Mouse (Mus musculus) E14TG2a.4 (cell line): Measurements from ENCODE around the gene Ttll13.
A peak's percentile ranks its signal among the peaks of the same experiment; 100 is the strongest.

ENCODE experiments used
- H3K27me3 ChIP-seq: 2 replicates; pipeline ENCODE4 v1.6.1; 2014; ENCODE audit warnings: low read length, control low read depth; ENCODE audit not compliant: insufficient read depth
- H3K36me3 ChIP-seq: 2 replicates; pipeline ENCODE4 v1.6.1; 2014; ENCODE audit warnings: low read length, control low read depth; ENCODE audit not compliant: insufficient read depth
- H3K4me1 ChIP-seq: replicated peaks from 2 replicates; pipeline ENCODE4 v1.6.1; 2014; ENCODE audit warnings: low read depth, low read length, control low read depth
- H3K4me3 ChIP-seq: replicated peaks from 2 replicates; pipeline ENCODE4 v1.5.1; 2014; ENCODE audit warnings: mild to moderate bottlenecking, low read length
- H3K9me3 ChIP-seq: 2 replicates; pipeline ENCODE4 v1.6.1; 2014; ENCODE audit warnings: low read length, control low read depth
- CTCF ChIP-seq: conservative IDR thresholded peaks from 2 replicates; pipeline ENCODE4 v1.5.1; 2014; ENCODE audit warnings: low read length
- NANOG ChIP-seq: IDR thresholded peaks from 2 replicates; pipeline ENCODE4 v1.6.1; 2014; ENCODE audit warnings: borderline replicate concordance, low read length, mixed read lengths
- POU5F1 ChIP-seq: IDR thresholded peaks from 2 replicates; pipeline ENCODE4 v1.6.1; 2014; ENCODE audit warnings: low read length, borderline replicate concordance

Gene Ttll13

DNA sequence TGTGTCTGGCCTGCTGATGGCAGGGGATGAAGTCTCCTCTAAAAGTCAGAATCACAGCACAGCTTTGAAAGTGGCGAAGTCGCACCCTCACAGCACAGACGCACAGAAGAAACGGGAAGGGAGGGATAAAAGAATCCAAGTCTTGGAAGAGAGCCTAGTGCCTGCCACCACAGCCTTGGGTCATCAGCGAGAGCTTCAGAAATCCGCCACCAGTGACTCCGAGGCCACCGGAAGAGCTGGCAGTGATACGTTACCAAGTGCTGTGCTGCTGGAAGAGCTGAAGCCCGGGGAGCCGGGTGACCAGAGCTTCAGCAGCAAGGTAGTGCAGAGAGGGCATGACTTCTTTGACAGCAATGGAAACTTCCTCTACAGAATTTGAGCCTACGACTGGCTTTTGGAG is 18.4 kb downstream of the Ttll13 start:
- Histone ChIP-seq H3K36me3 (peaks cover 50% of the 10 kb centered on the region), H3K4me1 (peaks cover 52% of the 10 kb centered on the region), H3K27me3 (no peaks in the 10 kb centered on the region), H3K4me3 (no peak overlapping the region), H3K9me3 (no peaks in the 10 kb centered on the region)
- TF ChIP-seq POU5F1, result no peak

DNA sequence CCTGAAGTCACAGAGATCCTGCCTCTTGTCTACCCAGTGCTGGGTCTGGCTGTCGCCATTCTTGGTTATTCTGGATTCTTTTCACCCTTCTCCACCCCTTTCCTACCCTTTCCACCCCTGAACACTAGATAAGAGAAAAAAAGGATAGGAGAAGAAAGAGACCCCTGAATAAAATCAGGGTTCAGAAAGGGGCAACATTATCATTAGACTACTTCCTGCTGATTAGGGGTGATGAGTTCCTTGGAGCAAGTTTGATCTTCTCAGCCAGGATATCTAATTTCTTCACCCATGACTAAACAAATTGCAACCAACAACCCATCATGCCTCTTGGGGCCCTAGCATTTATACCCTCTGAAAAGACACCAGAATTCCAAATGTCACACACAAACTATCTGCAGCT is 21.6 kb downstream of the Ttll13 start:
- peaks cover 43% of the 10 kb centered on the region for H3K4me1 ChIP-seq
- H3K27me3 ChIP-seq, result no peaks in the 10 kb centered on the region
- no peaks in the 10 kb centered on the region for H3K9me3 ChIP-seq
- TF ChIP-seq CTCF, result no peak
- no peak for TF ChIP-seq NANOG
- no peak for TF ChIP-seq POU5F1
- no peak overlapping the region for H3K4me3 ChIP-seq
- H3K36me3 ChIP-seq, result peaks cover 67% of the 10 kb centered on the region

DNA sequence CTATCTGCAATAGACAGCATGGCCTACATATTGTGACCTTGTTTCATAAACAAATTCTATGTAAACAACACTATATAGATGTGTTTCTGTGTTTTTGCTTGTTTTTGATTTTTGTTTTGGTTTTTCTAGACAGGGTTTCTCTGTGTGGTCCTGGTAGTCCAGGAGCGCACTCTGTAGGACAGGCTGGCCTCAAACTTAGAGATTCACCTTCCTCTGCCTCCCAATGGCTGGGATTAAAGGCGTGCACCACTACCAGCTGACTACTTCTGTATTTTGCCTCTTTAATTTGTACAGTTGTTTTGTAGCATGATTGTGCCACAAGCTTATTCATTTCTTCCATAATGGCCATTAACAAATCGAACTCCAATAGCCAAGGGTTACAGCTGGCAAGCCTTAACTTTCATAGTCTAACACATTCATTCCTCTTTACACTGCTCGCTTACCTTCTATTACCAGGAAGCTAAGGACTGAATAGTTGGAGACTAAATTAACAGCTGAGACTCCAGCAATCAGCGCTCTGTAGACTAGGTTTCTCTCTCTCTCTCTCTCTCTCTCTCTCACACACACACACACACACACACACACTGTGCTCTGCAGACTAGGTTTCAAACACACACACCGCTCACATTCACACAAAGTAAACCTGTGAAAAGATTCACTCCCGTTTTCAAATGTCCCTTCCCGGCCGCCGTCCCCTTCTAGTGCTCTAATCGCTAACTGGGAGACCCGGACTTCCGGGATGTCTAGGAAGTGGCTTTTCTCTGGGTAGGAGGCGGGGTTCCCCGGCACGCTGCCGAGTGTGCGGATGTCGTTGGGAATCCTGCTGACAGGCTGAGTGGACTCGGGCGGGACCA is 22.9 kb downstream of the Ttll13 start, which contains the start of gene Vps33b:
Gene Vps33b (plus strand): TSS at position 753 of the 854 bp plus-strand sequence.
- TF ChIP-seq NANOG, result no peak
- no peak for TF ChIP-seq POU5F1
- no peak for TF ChIP-seq CTCF
- peak within 1 kb of the TSS; percentile 97 for H3K4me3 ChIP-seq
- H3K27me3 ChIP-seq, result no peaks in the 10 kb centered on the region
- peaks cover 68% of the 10 kb centered on the region for H3K36me3 ChIP-seq
- no peaks in the 10 kb centered on the region for H3K9me3 ChIP-seq
- H3K4me1 ChIP-seq, result peaks cover 32% of the 10 kb centered on the region

DNA sequence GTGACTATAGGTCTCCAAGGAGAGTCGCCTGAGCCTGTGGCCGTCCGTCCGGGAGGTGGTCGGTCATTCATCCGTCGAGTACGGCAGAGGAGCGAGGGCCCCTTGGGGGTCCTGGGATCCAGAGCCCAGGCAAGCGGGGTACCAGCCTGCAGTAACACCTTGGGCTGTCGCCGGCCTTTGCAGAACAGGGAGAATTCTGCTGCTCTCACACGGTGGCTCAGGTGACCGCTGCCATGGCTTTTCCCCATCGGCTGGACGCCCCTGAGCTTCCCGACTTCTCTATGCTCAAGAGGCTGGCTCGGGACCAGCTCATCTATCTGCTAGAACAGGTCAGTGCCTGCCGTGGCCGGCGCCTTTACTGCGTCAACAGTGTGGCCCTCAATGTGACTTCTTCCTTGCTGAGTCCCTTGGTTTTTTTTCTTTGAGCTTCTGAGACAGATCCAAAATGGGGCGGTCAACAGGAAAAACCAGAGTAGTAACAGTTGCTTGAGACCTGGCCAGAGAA is 23.6 kb downstream of the Ttll13 start:
- TF ChIP-seq POU5F1 (no peak), CTCF (no peak), NANOG (no peak)
- peak overlapping the region; percentile 97 for H3K4me3 ChIP-seq
- H3K27me3 ChIP-seq, result no peaks in the 10 kb centered on the region

DNA sequence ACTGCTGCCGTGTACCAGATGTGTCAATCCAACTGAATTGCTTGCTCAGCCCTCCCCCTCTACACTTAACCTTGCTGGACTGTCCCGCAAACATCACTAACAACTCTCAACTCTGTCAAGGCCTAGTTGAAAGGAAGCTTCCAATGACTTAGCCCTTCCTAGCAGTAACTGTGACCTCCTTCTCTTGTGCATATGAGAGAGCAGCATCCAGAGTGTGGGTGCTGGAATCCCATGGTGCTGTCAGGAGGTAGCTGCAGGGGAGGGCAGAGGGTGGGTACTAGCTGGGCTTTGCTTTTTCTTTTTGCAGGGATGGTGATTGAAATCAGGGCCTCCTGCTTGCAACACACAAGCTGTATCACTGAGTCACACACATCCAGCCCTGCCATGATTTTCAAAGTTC is 27.3 kb downstream of the Ttll13 start:
- Histone ChIP-seq H3K4me1 (peaks cover 20% of the 10 kb centered on the region), H3K36me3 (peaks cover 71% of the 10 kb centered on the region), H3K4me3 (no peak overlapping the region), H3K27me3 (no peaks in the 10 kb centered on the region), H3K9me3 (no peaks in the 10 kb centered on the region)
- TF ChIP-seq NANOG, result no peak
- no peak for TF ChIP-seq POU5F1
- no peak for TF ChIP-seq CTCF

More for the DNA sequence above, 23.6 kb downstream of the Ttll13 start:
- H3K4me1 ChIP-seq, result peaks cover 25% of the 10 kb centered on the region
- H3K9me3 ChIP-seq, result no peaks in the 10 kb centered on the region
- peaks cover 68% of the 10 kb centered on the region for H3K36me3 ChIP-seq

DNA sequence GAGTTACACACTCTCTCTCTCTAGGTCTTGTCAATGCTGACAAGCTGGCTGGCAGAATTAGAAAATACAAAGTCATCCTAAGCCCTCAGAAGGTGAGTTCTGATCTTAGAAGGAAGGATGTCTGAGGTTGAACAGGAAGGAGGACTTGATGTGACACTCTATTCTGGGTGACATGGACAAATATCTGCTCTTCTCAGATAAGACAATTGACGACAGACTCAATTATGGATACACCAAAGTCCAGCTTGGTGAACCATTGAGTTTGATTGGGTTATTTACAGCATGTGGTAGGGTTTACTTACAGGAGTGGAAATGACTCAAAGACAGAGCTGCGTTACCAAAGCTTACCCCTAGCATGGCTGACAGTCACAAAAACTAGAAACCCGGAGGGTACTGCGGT is 30.2 kb downstream of the Ttll13 start:
- H3K4me3 ChIP-seq, result no peak overlapping the region
- H3K4me1 ChIP-seq, result no peaks in the 10 kb centered on the region

DNA sequence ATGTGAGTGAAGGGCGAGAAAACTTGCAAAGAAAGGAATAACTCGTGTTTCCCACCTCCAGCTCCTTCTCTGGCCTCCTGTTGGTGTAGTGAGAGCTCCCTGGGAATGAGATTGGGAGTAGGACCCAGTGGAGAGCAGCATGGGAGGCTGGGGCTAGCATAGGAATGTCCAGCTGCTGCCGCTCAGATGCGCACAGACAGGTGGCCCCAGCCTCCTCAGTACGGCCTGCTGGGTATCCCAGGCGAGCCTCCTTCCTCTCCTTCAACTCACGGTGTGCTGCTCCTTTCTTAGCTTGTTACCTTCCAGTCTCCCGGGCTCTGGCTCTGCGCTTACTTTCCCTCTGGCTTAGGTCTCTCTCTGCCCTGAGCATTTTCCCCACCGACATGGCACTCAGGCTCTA is 33.9 kb downstream of the Ttll13 start:
- H3K9me3 ChIP-seq, result no peaks in the 10 kb centered on the region
- TF ChIP-seq CTCF (no peak), POU5F1 (no peak), NANOG (no peak)

More for the DNA sequence above, 30.2 kb downstream of the Ttll13 start:
- Histone ChIP-seq H3K9me3 (no peaks in the 10 kb centered on the region), H3K27me3 (no peaks in the 10 kb centered on the region), H3K36me3 (peaks cover 98% of the 10 kb centered on the region)
- TF ChIP-seq POU5F1, result no peak
- TF ChIP-seq NANOG, result no peak
- no peak for TF ChIP-seq CTCF

DNA sequence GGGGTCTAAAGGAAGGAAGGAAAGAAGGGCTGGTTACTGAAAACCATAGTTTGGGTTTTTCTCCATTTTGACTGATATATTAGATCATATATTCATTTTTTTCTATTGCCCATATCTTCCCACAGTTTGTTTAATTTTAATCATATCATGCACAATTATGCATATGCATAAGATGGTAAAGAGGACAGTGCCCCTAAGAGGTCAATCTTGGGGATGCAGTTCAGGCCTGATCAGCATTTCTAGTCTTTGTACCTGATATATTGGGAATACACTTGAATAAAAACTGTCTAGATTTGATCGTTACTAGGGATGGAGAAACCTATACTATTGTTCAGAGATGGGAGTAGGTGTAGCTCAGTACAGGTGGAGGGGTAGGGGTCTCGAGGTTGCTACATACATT is 34.8 kb downstream of the Ttll13 start:
- TF ChIP-seq NANOG (no peak), POU5F1 (no peak), CTCF (no peak)
- Histone ChIP-seq H3K27me3 (no peaks in the 10 kb centered on the region), H3K9me3 (no peaks in the 10 kb centered on the region), H3K4me1 (0 out of 2 replicates have a peak, but pooled peaks cover 6% of the 10 kb centered on the region), H3K4me3 (no peak overlapping the region), H3K36me3 (peaks cover 97% of the 10 kb centered on the region)

More for the DNA sequence above, 33.9 kb downstream of the Ttll13 start:
- H3K27me3 ChIP-seq, result no peaks in the 10 kb centered on the region
- no peak overlapping the region for H3K4me3 ChIP-seq
- H3K36me3 ChIP-seq, result peaks cover 96% of the 10 kb centered on the region
- no peaks in the 10 kb centered on the region for H3K4me1 ChIP-seq

DNA sequence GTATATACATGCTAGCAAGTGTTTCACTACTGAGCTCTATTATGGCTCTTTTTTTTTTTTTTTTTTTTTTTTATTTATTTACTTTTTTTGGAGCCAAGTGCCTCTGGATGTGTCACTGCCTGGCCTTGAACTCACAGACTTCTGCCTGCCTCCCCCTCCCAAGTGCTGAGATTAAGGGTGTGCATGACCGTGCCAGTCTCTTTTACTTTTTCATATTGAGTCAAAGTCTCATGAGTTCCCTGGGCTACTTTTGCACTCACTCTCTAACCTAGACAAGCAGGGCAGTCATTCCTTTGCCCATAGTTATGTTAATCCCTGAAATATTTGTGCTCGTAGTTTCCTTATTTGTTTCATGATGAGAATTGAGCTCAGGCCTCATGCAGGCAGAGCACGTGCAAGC is 35.5 kb downstream of the Ttll13 start:
- H3K27me3 ChIP-seq, result no peaks in the 10 kb centered on the region
- 0 out of 2 replicates have a peak, but pooled peaks cover 6% of the 10 kb centered on the region for H3K4me1 ChIP-seq
- no peak for TF ChIP-seq NANOG
- H3K9me3 ChIP-seq, result no peaks in the 10 kb centered on the region
- peaks cover 97% of the 10 kb centered on the region for H3K36me3 ChIP-seq
- no peak overlapping the region for H3K4me3 ChIP-seq
